ENCODE assay signal across 12 mouse cellular contexts in genomic region chr10:88405812-88406211, GRCm38 (mm10). TPM values are rescaled to one million over a fixed set of nuclear protein-coding genes. Genes with fewer than 3 reads are reported as not detected.
DNase-seq lines count a peak whose midpoint lies in the region; ATAC-seq and TF ChIP-seq lines count a peak whose summit lies in the region.
"Had no signal": no experiment of that assay in that cellular context is flagged by ENCODE, and none has a peak within 500 bp of the region (broad histone marks: within the 10 kb centered on the region; RNA-seq: fewer than 3 reads in every experiment).

No protein-coding gene starts in this region.

- TF ChIP-seq CTCF in left cerebral cortex, adult 2 months (IDR thresholded peaks at IDR 0.05), result no peak

- ATAC-seq in frontal cortex, adult (ENCODE audit: low TSS enrichment), result peak; percentile 34; the same call in 1 of the 2 replicates
- no peak for ATAC-seq in granulocyte monocyte progenitor cell, adult 5-6 weeks (replicated peaks; ENCODE audit: poor library complexity, severe bottlenecking)
- ATAC-seq: hindbrain, postnatal 0 days; midbrain, embryonic 15.5 days had no signal

- DNase-seq in frontal cortex, postnatal 25 days (ENCODE audit: low spot score in 2 of 2), result no peak
- DNase-seq in 3134 (ENCODE audit: extremely low read depth, insufficient read length, low spot score) (peak; percentile 61), NIH3T3 (ENCODE audit: low read depth) (peak; percentile 73)
- DNase-seq in induced T-regulatory cell, adult 2 months (ENCODE audit: low read depth), result peak; percentile 87
- DNase-seq in thymus, postnatal 10 days (ENCODE audit: low spot score in 2 of 2), result no peak
- no peak for DNase-seq in left cerebral cortex, adult 2 months (ENCODE audit: extremely low spot score in 1 of 2, low spot score in 2 of 2)
- DNase-seq: retina, postnatal 1 day had no signal

- no peak overlapping the region for H3K4me3 ChIP-seq in left cerebral cortex, adult 2 months
- H3K4me3 ChIP-seq: embryonic facial prominence, embryonic 12.5 days; midbrain, embryonic 15.5 days had no signal

- H3K27ac ChIP-seq in left cerebral cortex, adult 2 months, result no peak overlapping the region
- H3K27ac ChIP-seq: embryonic facial prominence, embryonic 12.5 days; hindbrain, postnatal 0 days; midbrain, embryonic 15.5 days had no signal

- intact Hi-C loops in left cerebral cortex, adult 2 months (cut with DNase I), result no loop called here

RNA-seq across cellular contexts. Expression of gene Gnptab, which starts 26.9 kb away (rescaled TPM):
- total RNA-seq in granulocyte monocyte progenitor cell, adult 5-6 weeks (2014; fragmentation: Nextera tagmentation), result 80.5 and 85.2 TPM in 2 replicates
- total RNA-seq in granulocyte monocyte progenitor cell, adult 5-6 weeks (2017), result 53.4 and 62.9 TPM in 2 replicates
- 10 to 100 TPM; 66.9 to 73.3 TPM for total RNA-seq in left cerebral cortex, adult 2 months (2021)

RNA-seq across cellular contexts. Expression of gene Dram1, which starts 26.9 kb away (rescaled TPM):
- 21.7 and 34.6 TPM in 2 replicates for total RNA-seq in granulocyte monocyte progenitor cell, adult 5-6 weeks (2014; fragmentation: Nextera tagmentation)
- 24.8 and 33.2 TPM in 2 replicates for total RNA-seq in granulocyte monocyte progenitor cell, adult 5-6 weeks (2017)
- total RNA-seq in left cerebral cortex, adult 2 months (2021), result 1 to 10 TPM; 1.1 to 1.2 TPM

RNA-seq across cellular contexts. Expression of gene Sycp3, which starts 53.6 kb away (rescaled TPM):
- not detected in 2 replicates for total RNA-seq in granulocyte monocyte progenitor cell, adult 5-6 weeks (2014; fragmentation: Nextera tagmentation)
- 0.30 TPM in 1 of 2 replicates, not detected in the other for total RNA-seq in granulocyte monocyte progenitor cell, adult 5-6 weeks (2017)
- under 1 TPM; 0.41 to 0.72 TPM for total RNA-seq in left cerebral cortex, adult 2 months (2021)
- total RNA-seq: hindbrain, postnatal 0 days had no signal

Comparison
In these comparisons a context has a peak if more than half of its experiments do, and no peak if none do; other contexts are left out.
1. DNase-seq: peak in 3134 (single experiment), NIH3T3 (single experiment) and induced T-regulatory cell, adult 2 months (single experiment); none in frontal cortex, postnatal 25 days (0 of 2), thymus, postnatal 10 days (0 of 2) and left cerebral cortex, adult 2 months (0 of 2).
2. RNA of gene Dram1, which starts 26.9 kb away (total RNA-seq): 21.7 to 34.6 TPM in granulocyte monocyte progenitor cell, adult 5-6 weeks; 1.1 to 1.2 TPM in left cerebral cortex, adult 2 months; every median in the first group is over 10 times any median in the second.